Comparison of ENCODE assay signal across 20 mouse cellular contexts in the genomic region with DNA sequence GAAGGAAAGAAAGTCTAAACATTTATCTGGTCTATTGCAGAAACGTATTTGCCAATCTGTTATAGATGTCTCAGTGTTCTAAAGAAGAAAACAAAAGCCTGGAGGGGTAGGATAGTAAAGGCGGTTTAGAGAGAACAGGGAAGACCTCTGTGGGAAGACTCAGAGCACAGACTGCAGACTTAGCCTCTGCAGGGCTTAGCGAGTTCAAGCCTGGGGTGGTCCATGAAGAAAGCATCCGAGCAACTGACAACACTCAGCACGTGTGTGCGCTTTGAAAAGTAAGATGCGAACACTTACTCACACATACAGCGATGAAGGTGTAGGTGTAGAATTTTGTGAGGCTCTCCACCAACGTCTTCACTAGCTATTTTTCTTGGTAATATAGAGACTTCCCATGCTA.
"Had no signal": no experiment of that assay in that cellular context is flagged by ENCODE, and none has a peak within 500 bp of the region (broad histone marks: within the 10 kb centered on the region; RNA-seq: fewer than 3 reads in every experiment).

No protein-coding gene starts in this region.

- H3K27me3 ChIP-seq: lung, embryonic 15.5 days; midbrain, embryonic 13.5 days; midbrain, embryonic 15.5 days; neural tube, embryonic 13.5 days; neural tube, embryonic 15.5 days had no signal

- H3K27ac ChIP-seq: lung, embryonic 15.5 days; midbrain, embryonic 10.5 days; midbrain, embryonic 13.5 days; midbrain, embryonic 15.5 days; neural tube, embryonic 13.5 days; neural tube, embryonic 15.5 days had no signal

- H3K4me1 ChIP-seq: midbrain, embryonic 10.5 days; midbrain, embryonic 15.5 days had no signal

- H3K4me3 ChIP-seq: lung, embryonic 15.5 days; midbrain, embryonic 10.5 days; midbrain, embryonic 13.5 days; midbrain, embryonic 15.5 days; myocyte; neural tube, embryonic 13.5 days; neural tube, embryonic 15.5 days had no signal

- H3K9me3 ChIP-seq: lung, embryonic 15.5 days; midbrain, embryonic 10.5 days; midbrain, embryonic 13.5 days; midbrain, embryonic 15.5 days; neural tube, embryonic 13.5 days; neural tube, embryonic 15.5 days had no signal

- DNase-seq: liver, postnatal 0 days; lung, adult 2 months; lung, postnatal 14 days; lung, postnatal 36 days; retina, postnatal 1 day; right cerebral cortex, adult 18-20 months; right cerebral cortex, postnatal 25 days; right cerebral cortex, postnatal 4 days; spleen, adult 18-20 months; thymus, adult 18-20 months; thymus, postnatal 14 days; thymus, postnatal 36 days had no signal

- H3K9ac ChIP-seq: liver, postnatal 0 days; lung, embryonic 15.5 days; midbrain, embryonic 13.5 days; midbrain, embryonic 15.5 days; neural tube, embryonic 13.5 days; neural tube, embryonic 15.5 days had no signal

- H3K36me3 ChIP-seq: midbrain, embryonic 15.5 days had no signal

- H3K4me2 ChIP-seq: lung, embryonic 15.5 days; midbrain, embryonic 13.5 days; midbrain, embryonic 15.5 days; neural tube, embryonic 13.5 days; neural tube, embryonic 15.5 days had no signal

- ATAC-seq: liver, postnatal 0 days; lung, postnatal 0 days; midbrain, embryonic 13.5 days; midbrain, embryonic 15.5 days had no signal
